Mouse (Mus musculus) gastrocnemius, postnatal 4 days (tissue): ENCODE data around the gene Abhd2. TPM values are rescaled to one million over a fixed set of nuclear protein-coding genes. Genes with fewer than 3 reads are reported as not detected.

Source experiments
- DNase-seq, 2 experiments: peaks; one replicate each; pipeline ENCODE4 v3.0.0; 2021 to 2022; ENCODE audit warnings: low spot score in 2 of 2, mixed read lengths in 2 of 2
- total RNA-seq, 2 experiments: library from RNA; stranded (reverse); gene quantifications; 2 replicates each; pipeline ENCODE4 v1.2.3; 2021

Gene Abhd2
- total RNA-seq, 2 experiments from 2014 or later, result 22.3 to 23.5 TPM

- DNase-seq, result no peak
Measured at GRCm38 (mm10) chr7:79287928-79288327, 14.9 kb downstream of the Abhd2 start.

GRCm38 (mm10) chr7:79288422-79288821 is 15.4 kb downstream of the Abhd2 start:
- DNase-seq, result no peak

GRCm38 (mm10) chr7:79293605-79294232 is 20.7 kb downstream of the Abhd2 start:
- no peak for DNase-seq

- DNase-seq, result no peak
Measured at GRCm38 (mm10) chr7:79294449-79294980, 21.5 kb downstream of the Abhd2 start.

- no peak for DNase-seq
Measured at GRCm38 (mm10) chr7:79295196-79295826, 22.3 kb downstream of the Abhd2 start.

GRCm38 (mm10) chr7:79298681-79299080 is 25.7 kb downstream of the Abhd2 start:
- no peak for DNase-seq

- no peak for DNase-seq
Measured at GRCm38 (mm10) chr7:79299548-79299947, 26.5 kb downstream of the Abhd2 start.

GRCm38 (mm10) chr7:79300432-79301151 is 27.6 kb downstream of the Abhd2 start:
- DNase-seq, result no peak

- no peak for DNase-seq
Measured at GRCm38 (mm10) chr7:79302145-79302544, 29.1 kb downstream of the Abhd2 start.

GRCm38 (mm10) chr7:79302586-79302985 is 29.6 kb downstream of the Abhd2 start:
- no peak for DNase-seq

GRCm38 (mm10) chr7:79303183-79303761 is 30.3 kb downstream of the Abhd2 start:
- no peak for DNase-seq

- DNase-seq, result no peak
Measured at GRCm38 (mm10) chr7:79308455-79309030, 35.5 kb downstream of the Abhd2 start.

GRCm38 (mm10) chr7:79309247-79310190 is 36.5 kb downstream of the Abhd2 start:
- DNase-seq, result peak in 1 of 2 experiments; percentile 38

- DNase-seq, result no peak
Measured at GRCm38 (mm10) chr7:79310191-79310555, 37.2 kb downstream of the Abhd2 start.

- DNase-seq, result no peak
Measured at GRCm38 (mm10) chr7:79311420-79311988, 38.5 kb downstream of the Abhd2 start.

- DNase-seq, result no peak
Measured at GRCm38 (mm10) chr7:79312246-79312645, 39.2 kb downstream of the Abhd2 start.

GRCm38 (mm10) chr7:79313519-79314059 is 40.6 kb downstream of the Abhd2 start:
- no peak for DNase-seq

- no peak for DNase-seq
Measured at GRCm38 (mm10) chr7:79314517-79314916, 41.5 kb downstream of the Abhd2 start.

- DNase-seq, result no peak
Measured at GRCm38 (mm10) chr7:79315149-79315548, 42.1 kb downstream of the Abhd2 start.
